Mouse (Mus musculus): Measurements from ENCODE around the gene Dnaja3.
"Not testable (repeated sequence)": the region's sequence is repeated elsewhere in the genome, so short reads cannot be mapped to it uniquely, and the experiment has no call there.

The Dnaja3 gene

DNA sequence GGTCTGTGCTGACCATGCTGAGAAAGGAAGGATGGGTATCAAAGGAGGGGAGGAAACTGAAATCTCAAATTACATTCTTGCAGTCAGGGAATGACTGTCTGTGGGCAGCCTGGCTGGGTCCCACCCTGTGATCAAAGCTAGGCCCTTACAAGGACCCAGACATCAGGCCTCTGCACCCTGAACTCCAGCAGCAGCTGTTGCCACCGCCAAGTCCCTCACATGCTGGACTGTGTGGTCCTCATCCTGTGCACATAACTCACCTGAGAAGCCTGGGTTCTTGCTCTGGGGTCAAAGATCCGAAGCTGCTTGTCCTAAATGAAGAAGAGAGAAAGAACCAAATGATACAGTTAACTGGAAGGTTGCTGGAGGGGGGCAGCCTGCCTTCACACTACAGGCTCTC, 21.8 kb downstream of the Dnaja3 start:
- DNase-seq (ENCODE audit: extremely low read depth, insufficient read length, low spot score), result no peak

GRCm38 (mm10) chr16:4663806-4664205, 24.0 kb downstream of the Dnaja3 start:
- DNase-seq (ENCODE audit: extremely low read depth, insufficient read length, low spot score), result no peak

- no peak for DNase-seq (ENCODE audit: extremely low read depth, insufficient read length, low spot score)
Measured at GRCm38 (mm10) chr16:4665726-4666125, 25.9 kb downstream of the Dnaja3 start.

GRCm38 (mm10) chr16:4667190-4667808, 27.5 kb downstream of the Dnaja3 start:
- peak; percentile 50 for DNase-seq (ENCODE audit: extremely low read depth, insufficient read length, low spot score)

DNA sequence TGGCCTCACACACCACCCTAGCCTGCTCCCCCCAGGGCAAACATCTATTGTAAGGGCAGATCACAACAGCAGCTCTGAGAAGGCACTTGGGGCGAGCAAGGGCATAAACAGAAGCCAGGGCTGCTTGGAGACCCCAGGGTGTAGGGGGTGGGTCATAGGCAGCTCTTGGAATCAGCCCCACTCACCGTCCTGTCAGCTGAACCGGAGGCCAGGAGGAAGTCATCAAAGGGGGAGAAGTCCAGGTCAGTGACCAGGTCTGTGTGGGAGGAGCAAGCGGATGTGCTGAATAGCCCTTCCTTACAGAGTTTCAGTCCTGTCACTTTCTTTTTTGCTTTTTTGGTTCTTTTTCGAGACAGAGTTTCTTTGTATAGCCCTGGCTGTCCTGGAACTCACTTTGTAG, 30.5 kb downstream of the Dnaja3 start:
- DNase-seq (ENCODE audit: extremely low read depth, insufficient read length, low spot score), result no peak

DNA sequence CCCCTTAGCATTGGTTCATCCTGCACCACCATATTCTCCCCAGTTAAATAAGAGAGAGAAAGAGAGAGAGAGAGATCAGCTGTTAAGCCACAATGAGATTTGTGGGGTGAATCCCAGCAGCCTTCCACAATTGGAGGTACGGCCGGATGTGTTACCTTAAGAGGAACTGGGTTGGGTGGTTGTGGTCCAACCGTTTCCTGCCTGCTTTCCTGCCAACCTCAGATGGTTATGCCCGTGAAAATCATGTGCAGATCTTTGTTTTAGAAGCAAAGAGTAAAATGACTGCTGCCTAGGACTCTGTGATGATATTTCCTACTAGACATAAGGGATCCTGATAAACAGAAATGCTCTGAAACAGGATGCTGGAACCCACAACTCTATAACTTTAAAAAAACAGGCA, 34.3 kb downstream of the Dnaja3 start:
- DNase-seq (ENCODE audit: extremely low read depth, insufficient read length, low spot score), result no peak

- no peak for DNase-seq (ENCODE audit: extremely low read depth, insufficient read length, low spot score)
Measured at GRCm38 (mm10) chr16:4676836-4677235, 37.0 kb downstream of the Dnaja3 start.

GRCm38 (mm10) chr16:4678080-4678479, 38.3 kb downstream of the Dnaja3 start:
- DNase-seq (ENCODE audit: extremely low read depth, insufficient read length, low spot score), result no peak

GRCm38 (mm10) chr16:4679121-4680018, 39.6 kb downstream of the Dnaja3 start, which contains the start of gene Coro7:
TSS of gene Coro7 (minus strand) at chr16:4679777.
- DNase-seq (ENCODE audit: extremely low read depth, insufficient read length, low spot score), result peak; percentile 97

- not testable (repeated sequence) for DNase-seq (ENCODE audit: extremely low read depth, insufficient read length, low spot score)
Measured at GRCm38 (mm10) chr16:4680922-4681455, 41.2 kb downstream of the Dnaja3 start.

- no peak for DNase-seq (ENCODE audit: extremely low read depth, insufficient read length, low spot score)
Measured at GRCm38 (mm10) chr16:4682628-4683179, 42.9 kb downstream of the Dnaja3 start.

- no peak for DNase-seq (ENCODE audit: extremely low read depth, insufficient read length, low spot score)
Measured at GRCm38 (mm10) chr16:4683193-4683580, 43.4 kb downstream of the Dnaja3 start.

DNA sequence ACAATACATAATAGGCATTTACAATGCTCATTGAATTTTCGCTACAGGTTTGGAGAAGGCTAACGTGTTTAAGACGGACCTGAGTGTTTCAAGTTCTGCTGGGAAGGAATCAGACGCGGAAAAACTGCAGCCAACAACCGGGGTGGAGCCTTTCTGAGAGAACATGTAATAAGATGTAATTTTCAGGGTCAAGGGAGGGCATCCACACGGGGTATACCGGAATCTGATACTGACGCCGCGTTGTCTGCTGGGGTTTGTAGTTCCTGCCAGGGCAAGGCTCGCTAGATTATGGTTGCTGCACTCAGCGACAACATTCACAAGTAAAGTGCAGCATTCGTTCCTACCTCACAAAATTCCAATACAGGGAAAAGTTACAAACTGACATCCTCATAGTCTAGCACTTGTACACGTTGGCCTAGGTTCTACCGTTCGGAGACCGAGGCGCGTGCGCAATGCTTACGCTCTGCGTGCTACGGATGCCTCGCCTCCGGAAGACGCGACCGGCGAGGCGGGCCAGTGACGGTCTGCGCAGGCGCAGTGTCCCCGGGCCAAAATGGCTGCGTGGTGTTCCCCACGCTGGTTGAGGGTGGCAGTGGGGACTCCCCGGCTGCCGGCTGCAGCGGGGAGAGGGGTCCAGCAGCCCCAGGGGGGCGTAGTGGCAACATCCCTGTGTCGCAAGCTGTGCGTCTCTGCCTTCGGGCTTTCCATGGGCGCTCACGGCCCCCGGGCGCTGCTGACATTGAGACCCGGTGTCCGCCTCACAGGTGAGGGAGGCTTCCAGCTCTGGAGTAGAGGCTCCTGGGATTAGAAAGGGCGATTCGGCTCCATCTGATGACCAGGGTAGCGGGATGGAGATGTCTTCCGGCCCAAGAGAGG, 44.0 kb downstream of the Dnaja3 start:
- peak; percentile 93 for DNase-seq (ENCODE audit: extremely low read depth, insufficient read length, low spot score)

DNA sequence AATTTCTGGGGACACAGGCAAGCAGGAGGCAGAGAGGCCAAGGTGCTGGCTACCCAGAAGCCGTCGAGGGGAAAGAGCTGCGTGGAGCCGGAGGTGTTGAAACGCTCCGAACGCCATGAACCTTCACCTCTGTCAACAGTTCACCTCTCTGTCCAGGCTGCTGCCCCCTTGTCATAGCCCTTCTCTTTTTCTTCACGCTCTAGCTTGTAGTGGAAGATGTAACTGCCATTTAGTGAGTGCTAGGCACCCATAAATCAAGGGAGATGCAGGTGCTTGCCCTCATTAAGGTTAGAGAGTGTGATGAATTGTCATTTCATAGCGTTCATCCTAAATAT, 44.6 kb downstream of the Dnaja3 start:
- no peak for DNase-seq (ENCODE audit: extremely low read depth, insufficient read length, low spot score)

DNA sequence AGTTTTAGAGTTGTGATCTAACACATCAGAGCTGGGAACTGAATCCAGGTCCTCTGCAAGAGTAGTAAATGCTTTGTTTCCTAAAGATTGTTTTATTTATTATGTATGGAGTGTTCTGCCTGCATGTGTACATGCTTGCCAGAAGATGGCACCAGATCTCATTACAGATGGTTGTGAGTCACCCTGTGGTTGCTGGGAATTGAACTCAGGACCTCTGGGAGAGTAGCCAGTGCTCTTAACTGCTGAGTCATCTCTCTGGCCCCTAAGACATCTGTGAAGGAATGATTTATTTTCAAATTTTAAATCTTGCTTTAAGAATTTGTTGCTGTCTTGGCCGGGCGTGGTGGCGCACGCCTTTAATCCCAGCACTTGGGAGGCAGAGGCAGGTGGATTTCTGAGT, 49.6 kb downstream of the Dnaja3 start:
- DNase-seq (ENCODE audit: extremely low read depth, insufficient read length, low spot score), result peak; percentile 63

- DNase-seq (ENCODE audit: extremely low read depth, insufficient read length, low spot score), result no peak
Measured at GRCm38 (mm10) chr16:4701211-4701610, 61.4 kb downstream of the Dnaja3 start.

DNA sequence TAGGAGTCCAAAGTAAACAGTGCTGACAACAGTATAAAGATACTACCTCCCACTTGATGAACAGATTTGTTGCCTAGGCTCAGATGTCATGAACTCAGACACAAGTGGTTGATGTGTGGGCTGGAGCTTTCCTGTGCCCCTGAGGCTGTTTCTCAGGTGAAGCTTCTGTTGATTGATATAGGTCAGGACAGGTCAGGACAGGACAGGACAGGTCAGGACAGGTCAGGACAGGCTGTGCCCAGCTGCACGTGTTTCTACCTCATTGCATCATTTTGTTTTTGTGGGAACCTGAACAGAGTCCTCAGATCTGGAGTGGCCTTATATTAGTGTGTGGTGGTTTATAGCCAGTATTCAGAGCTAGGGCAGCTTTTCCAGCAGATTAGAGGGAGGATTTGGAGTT, 62.9 kb downstream of the Dnaja3 start:
- no peak for DNase-seq (ENCODE audit: extremely low read depth, insufficient read length, low spot score)

DNA sequence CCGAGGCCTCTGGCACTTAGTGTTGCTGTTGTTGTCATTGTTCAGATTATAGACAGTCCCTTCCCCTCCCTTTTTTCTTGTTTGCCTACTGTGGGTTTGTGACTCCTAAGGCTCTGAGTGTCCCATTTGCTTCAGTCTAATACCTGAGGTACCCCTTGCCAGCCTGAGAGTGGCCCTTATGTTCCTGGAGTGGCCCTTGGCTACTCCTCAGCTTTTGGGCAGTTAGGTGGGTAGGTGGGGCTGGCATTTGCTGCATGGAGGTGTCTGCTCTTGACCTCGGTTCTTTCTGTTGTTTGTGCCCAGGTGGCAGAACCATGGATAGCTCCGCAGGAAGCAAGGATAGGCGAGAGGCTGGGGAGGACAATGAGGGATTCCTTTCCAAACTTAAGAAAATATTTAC, 65.8 kb downstream of the Dnaja3 start:
- DNase-seq (ENCODE audit: extremely low read depth, insufficient read length, low spot score), result no peak

DNA sequence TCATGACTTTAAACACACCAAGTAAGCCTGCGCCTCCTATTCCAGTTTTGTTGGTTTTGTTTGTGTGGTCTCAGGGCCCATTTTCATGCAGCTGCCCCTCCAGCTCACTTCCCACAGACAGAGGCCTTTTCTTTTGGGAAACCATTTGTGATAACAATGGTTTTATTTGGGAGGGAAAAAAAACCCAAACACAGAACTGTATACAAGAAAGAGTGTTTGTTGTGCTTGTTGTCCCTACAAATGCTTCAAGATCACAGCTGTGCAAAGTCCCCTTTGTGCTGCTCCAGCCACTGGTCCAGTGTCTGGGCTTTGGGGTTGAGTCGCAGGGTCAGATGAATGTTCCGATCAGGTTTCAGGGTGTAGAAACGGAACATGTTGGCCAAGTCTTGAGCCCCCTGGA, 71.4 kb downstream of the Dnaja3 start:
- DNase-seq (ENCODE audit: extremely low read depth, insufficient read length, low spot score), result no peak

- DNase-seq (ENCODE audit: extremely low read depth, insufficient read length, low spot score), result no peak
Measured at GRCm38 (mm10) chr16:4713861-4714710, 74.3 kb downstream of the Dnaja3 start.

Measured in 3134 (cell line).